Mouse (Mus musculus): ENCODE measurements around the gene Nalcn. TPM values are rescaled to one million over a fixed set of nuclear protein-coding genes. Genes with fewer than 3 reads are reported as not detected.

Nalcn gene
- polyA plus RNA-seq, 1 experiment from 2014 or later = 16.3 TPM

DNA sequence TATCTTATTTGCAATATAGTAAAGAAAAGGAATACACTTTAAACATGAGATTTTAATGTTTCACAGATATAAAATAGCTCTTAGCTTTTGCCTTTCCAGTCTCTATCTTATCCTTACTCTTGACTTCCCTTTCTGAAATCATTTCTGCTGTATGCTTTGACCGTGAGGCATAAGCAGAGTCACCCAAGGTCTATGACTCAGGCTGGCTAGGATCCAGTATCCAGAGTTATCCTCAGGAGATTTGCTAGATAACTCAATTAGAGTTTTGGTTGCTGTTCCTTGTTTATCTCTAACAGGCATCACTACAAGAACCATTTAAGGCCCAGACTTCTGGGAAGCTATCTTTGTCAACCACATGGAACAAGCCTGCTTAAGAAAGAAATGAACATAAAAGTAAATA, 164.9 kb downstream of the Nalcn start:
- H3K4me3 ChIP-seq = no peak overlapping the region
- 78% methylated on average over 1 of the region's 1 CpGs for WGBS
- peak; percentile 6 for ATAC-seq (replicated peaks)
- H3K27me3 ChIP-seq (replicated peaks) = no peaks in the 10 kb centered on the region
- H3K4me2 ChIP-seq = no peak overlapping the region
- H3K9me3 ChIP-seq = no peaks in the 10 kb centered on the region
- no peaks in the 10 kb centered on the region for H3K4me1 ChIP-seq
- no peak overlapping the region for H3K27ac ChIP-seq
- H3K9ac ChIP-seq = no peak overlapping the region
- no peaks in the 10 kb centered on the region for H3K36me3 ChIP-seq (replicated peaks)

- Histone ChIP-seq H3K4me2 (no peak overlapping the region), H3K36me3 (replicated peaks) (no peaks in the 10 kb centered on the region), H3K9ac (no peak overlapping the region), H3K27me3 (replicated peaks) (no peaks in the 10 kb centered on the region), H3K4me3 (no peak overlapping the region), H3K9me3 (no peaks in the 10 kb centered on the region), H3K27ac (no peak overlapping the region), H3K4me1 (no peaks in the 10 kb centered on the region)
- no peak for ATAC-seq (replicated peaks)
- WGBS = 79% methylated on average over 1 of the region's 1 CpGs
Measured at GRCm38 (mm10) chr14:123446031-123446430, 180.9 kb downstream of the Nalcn start.

GRCm38 (mm10) chr14:123435542-123435941, 191.4 kb downstream of the Nalcn start:
- Histone ChIP-seq H3K4me3 (no peak overlapping the region), H3K9me3 (no peaks in the 10 kb centered on the region), H3K9ac (no peak overlapping the region), H3K36me3 (replicated peaks) (no peaks in the 10 kb centered on the region), H3K4me2 (no peak overlapping the region), H3K27ac (no peak overlapping the region), H3K4me1 (no peaks in the 10 kb centered on the region), H3K27me3 (replicated peaks) (no peaks in the 10 kb centered on the region)
- ATAC-seq (replicated peaks) = no peak
- 56% methylated on average over 3 of the region's 3 CpGs for WGBS

- ATAC-seq (replicated peaks) = peak; percentile 71
- H3K36me3 ChIP-seq (replicated peaks) = no peaks in the 10 kb centered on the region
- peaks cover 6% of the 10 kb centered on the region for H3K4me1 ChIP-seq
- no peak overlapping the region for H3K4me2 ChIP-seq
- no peak overlapping the region for H3K4me3 ChIP-seq
- H3K9me3 ChIP-seq = no peaks in the 10 kb centered on the region
- no peak overlapping the region for H3K9ac ChIP-seq
- 42% methylated on average over 7 of the region's 7 CpGs for WGBS
- H3K27ac ChIP-seq = 0 out of 2 replicates have a peak overlapping the region, but pooled peaks have one; percentile 15
- H3K27me3 ChIP-seq (replicated peaks) = no peaks in the 10 kb centered on the region
Measured at GRCm38 (mm10) chr14:123376167-123376855, 250.6 kb downstream of the Nalcn start.

DNA sequence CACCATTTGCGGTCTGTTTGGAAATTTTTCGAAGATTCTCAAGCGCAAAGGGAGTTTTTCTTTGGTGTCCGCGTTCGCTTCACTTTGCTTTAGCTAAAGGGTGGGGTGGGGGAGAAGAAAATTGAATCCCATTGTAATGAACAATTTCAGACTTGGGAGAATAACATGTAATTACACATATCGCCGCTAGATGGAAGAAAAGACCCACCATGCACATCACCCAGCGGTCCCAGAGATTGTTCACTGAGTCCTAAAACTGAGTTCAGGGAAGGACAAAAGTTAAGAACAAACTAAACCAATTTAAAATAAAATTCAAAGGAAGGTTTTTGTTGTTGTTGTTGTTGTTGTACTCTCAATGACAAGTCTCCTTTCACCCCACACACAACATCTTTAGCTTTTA, 255.4 kb downstream of the Nalcn start:
- H3K27ac ChIP-seq = no peak overlapping the region

DNA sequence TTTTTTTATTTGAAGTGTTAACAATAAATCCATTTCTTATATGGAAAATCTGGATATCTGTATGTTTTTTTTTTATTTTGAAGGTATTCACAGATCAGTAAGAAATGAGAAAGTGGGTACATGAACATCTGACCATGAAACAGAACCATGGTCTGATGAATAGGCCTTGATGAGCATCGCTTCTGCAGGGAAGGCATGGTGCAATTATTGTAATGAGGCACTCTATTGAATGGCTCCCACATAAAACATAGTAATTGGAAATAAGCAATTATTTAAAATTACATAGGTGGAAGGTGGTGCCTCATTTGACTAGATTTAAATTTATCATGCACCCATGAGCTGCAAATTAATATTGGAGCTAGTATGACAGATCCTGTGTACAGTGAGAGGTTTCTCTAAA, 267.3 kb downstream of the Nalcn start:
- Histone ChIP-seq H3K9ac (no peak overlapping the region), H3K4me3 (no peak overlapping the region), H3K27ac (no peak overlapping the region), H3K9me3 (no peaks in the 10 kb centered on the region), H3K4me2 (no peak overlapping the region), H3K36me3 (replicated peaks) (no peaks in the 10 kb centered on the region), H3K27me3 (replicated peaks) (no peaks in the 10 kb centered on the region), H3K4me1 (no peaks in the 10 kb centered on the region)
- 88% methylated on average over 1 of the region's 1 CpGs for WGBS
- ATAC-seq (replicated peaks) = no peak

More for the DNA sequence above, 255.4 kb downstream of the Nalcn start:
- Histone ChIP-seq H3K36me3 (replicated peaks) (no peaks in the 10 kb centered on the region), H3K4me2 (no peak overlapping the region), H3K4me1 (peaks cover 8% of the 10 kb centered on the region), H3K9me3 (no peaks in the 10 kb centered on the region), H3K4me3 (no peak overlapping the region), H3K9ac (no peak overlapping the region), H3K27me3 (replicated peaks) (no peaks in the 10 kb centered on the region)
- peak; percentile 90 for ATAC-seq (replicated peaks)
- WGBS = 14% methylated on average over 9 of the region's 9 CpGs

DNA sequence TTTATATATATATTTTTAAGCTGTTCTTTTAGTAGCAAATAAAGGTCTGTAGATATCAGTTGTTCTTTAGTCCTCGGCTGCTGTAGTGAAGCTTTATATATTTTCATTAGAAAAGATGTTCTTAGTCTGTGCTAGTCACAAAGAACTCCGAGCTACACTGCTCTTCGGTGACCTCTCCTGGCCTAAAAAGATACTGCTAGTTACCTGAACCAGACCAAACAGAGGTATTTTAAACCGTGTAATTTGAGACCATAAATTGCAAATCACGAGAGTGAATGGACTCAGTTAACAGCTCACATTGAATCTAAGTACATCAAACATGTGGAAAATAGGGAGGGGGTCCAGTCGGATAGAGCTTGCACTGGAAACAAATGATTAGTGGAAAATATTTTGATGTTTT, 274.0 kb downstream of the Nalcn start:
- H3K27ac ChIP-seq = no peak overlapping the region
- no peaks in the 10 kb centered on the region for H3K36me3 ChIP-seq (replicated peaks)
- peak; percentile 90 for ATAC-seq (replicated peaks)
- H3K4me3 ChIP-seq = no peak overlapping the region
- no peaks in the 10 kb centered on the region for H3K9me3 ChIP-seq
- no peaks in the 10 kb centered on the region for H3K4me1 ChIP-seq
- H3K27me3 ChIP-seq (replicated peaks) = no peaks in the 10 kb centered on the region
- no peak overlapping the region for H3K9ac ChIP-seq
- WGBS = 17% methylated on average over 6 of the region's 6 CpGs
- H3K4me2 ChIP-seq = no peak overlapping the region

DNA sequence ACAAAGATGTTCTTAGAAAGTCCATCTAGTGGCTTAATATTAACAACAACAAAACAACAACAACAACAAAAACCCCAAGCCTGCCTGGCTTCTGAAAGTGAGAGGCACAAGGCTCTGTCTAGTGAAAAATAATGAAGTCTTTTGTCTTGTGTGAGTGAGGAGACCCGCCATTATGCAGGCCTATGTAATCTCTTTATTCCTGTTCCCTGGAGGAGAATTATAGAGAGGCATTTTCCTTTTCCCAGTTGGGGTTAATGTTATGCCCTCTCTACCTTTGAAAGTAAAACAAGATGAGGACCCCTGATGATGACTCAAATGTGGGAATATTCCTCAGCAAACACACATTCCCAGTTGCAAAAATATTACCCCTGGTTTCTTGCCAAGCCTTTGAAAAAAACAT, 295.1 kb downstream of the Nalcn start:
- H3K4me1 ChIP-seq = no peaks in the 10 kb centered on the region
- ATAC-seq (replicated peaks) = no peak
- H3K27ac ChIP-seq = no peak overlapping the region
- 9% methylated on average over 1 of the region's 1 CpGs for WGBS
- H3K4me3 ChIP-seq = no peak overlapping the region
- H3K9me3 ChIP-seq = no peaks in the 10 kb centered on the region
- H3K9ac ChIP-seq = no peak overlapping the region
- no peaks in the 10 kb centered on the region for H3K36me3 ChIP-seq (replicated peaks)
- no peaks in the 10 kb centered on the region for H3K27me3 ChIP-seq (replicated peaks)
- H3K4me2 ChIP-seq = no peak overlapping the region

- Histone ChIP-seq H3K4me2 (no peak overlapping the region), H3K36me3 (replicated peaks) (no peaks in the 10 kb centered on the region; the same call in 1 of the 2 replicates), H3K4me1 (no peaks in the 10 kb centered on the region), H3K4me3 (no peak overlapping the region), H3K27me3 (replicated peaks) (no peaks in the 10 kb centered on the region), H3K9ac (no peak overlapping the region), H3K9me3 (no peaks in the 10 kb centered on the region), H3K27ac (no peak overlapping the region)
- no peak for ATAC-seq (replicated peaks)
- 43% methylated on average over 1 of the region's 1 CpGs for WGBS
Measured at GRCm38 (mm10) chr14:123314369-123314768, 312.6 kb downstream of the Nalcn start.

DNA sequence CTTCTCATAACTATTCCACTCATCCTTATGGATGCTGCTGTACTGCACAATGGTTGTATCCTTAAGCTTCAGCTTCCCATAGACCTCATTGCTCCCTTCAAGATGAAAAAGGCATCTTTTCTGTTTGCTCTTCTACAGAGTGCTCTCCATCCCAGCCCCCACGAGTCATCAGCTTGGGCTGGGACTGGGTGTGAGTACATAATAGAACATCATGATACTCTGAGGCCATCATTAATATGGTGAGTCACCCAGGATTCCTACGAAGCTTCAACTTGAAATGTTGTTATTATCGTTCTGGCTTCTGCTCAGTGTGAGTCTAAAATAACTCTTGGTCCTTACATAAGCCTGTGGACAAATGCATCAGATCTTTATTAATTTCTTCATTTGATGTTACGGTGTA, 314.6 kb downstream of the Nalcn start:
- H3K4me1 ChIP-seq = no peaks in the 10 kb centered on the region
- no peak overlapping the region for H3K4me2 ChIP-seq
- ATAC-seq (replicated peaks) = no peak
- no peak overlapping the region for H3K4me3 ChIP-seq
- H3K27ac ChIP-seq = no peak overlapping the region
- H3K36me3 ChIP-seq (replicated peaks) = no peaks in the 10 kb centered on the region; the same call in 1 of the 2 replicates
- no peak overlapping the region for H3K9ac ChIP-seq
- no peaks in the 10 kb centered on the region for H3K9me3 ChIP-seq
- 88% methylated on average over 4 of the region's 4 CpGs for WGBS
- H3K27me3 ChIP-seq (replicated peaks) = no peaks in the 10 kb centered on the region

DNA sequence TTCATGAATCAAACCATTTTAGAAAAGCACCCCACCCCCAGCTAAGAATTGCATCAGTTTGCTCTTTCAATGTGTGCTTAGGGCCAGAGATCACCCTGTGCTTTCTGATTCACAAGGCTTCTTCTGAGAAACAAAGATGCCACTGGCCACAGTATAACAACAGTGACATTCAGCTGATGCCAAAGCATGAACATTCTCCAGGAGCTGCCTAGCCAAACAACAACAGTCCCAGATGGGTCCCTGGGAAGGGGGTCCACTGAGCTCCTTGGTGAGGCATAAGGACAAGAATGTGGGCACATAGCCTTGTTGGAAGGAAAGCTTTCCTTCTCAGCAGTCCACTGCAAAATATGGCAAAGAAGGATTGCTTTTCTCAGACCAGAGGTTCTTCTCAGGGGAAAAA, 330.9 kb downstream of the Nalcn start:
- Histone ChIP-seq H3K9me3 (no peaks in the 10 kb centered on the region), H3K27ac (no peak overlapping the region), H3K4me2 (no peak overlapping the region), H3K9ac (no peak overlapping the region), H3K36me3 (replicated peaks) (no peaks in the 10 kb centered on the region), H3K27me3 (replicated peaks) (no peaks in the 10 kb centered on the region), H3K4me1 (no peaks in the 10 kb centered on the region), H3K4me3 (no peak overlapping the region)
- ATAC-seq (replicated peaks) = no peak

DNA sequence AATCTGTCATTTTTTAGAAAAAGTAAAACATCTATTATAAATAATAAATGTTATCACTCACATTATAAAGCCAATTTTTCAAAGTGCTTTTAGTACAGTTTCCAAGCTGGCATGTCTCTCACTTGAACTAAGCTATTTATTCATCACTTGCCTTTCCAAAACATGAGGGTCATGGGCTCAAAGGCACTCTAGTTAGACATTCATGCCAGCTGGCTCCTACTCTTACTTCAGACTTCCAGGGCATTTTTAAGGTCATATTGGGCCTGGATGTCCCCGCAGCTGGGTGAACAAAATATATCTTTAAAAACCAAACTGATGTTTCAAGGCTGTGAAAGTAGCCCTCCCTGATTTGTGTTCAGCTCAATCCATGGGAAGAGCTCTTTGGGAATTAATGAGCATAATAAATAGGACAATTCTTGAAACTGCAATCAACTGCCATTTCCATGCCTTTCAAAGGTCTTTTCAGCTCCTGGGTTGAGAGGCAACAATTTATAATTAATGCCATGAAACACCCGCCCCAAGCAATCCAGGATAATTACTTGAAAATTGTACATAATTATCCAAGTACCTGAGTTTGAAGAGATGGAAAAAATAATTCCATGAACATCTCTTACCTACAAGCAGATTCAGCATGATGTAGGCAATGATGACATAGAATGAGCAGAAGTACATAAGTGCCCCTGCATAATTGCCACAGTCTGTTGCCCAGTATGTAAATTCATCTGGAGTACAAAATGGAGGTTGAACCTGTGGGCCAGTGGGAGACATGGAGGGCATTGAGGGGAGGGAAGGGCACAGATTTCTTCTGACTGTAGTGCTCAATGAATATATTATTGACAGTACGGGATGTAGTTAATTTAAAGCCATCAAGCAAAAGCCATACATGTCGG, 335.6 kb downstream of the Nalcn start:
- 81% methylated on average over 4 of the region's 4 CpGs for WGBS
- ATAC-seq (replicated peaks) = peak; percentile 56
- Histone ChIP-seq H3K4me2 (no peak overlapping the region), H3K4me1 (no peaks in the 10 kb centered on the region), H3K9me3 (no peaks in the 10 kb centered on the region), H3K9ac (no peak overlapping the region), H3K27me3 (replicated peaks) (no peaks in the 10 kb centered on the region), H3K36me3 (replicated peaks) (no peaks in the 10 kb centered on the region), H3K4me3 (no peak overlapping the region), H3K27ac (no peak overlapping the region)

- Histone ChIP-seq H3K4me3 (no peak overlapping the region), H3K27me3 (replicated peaks) (no peaks in the 10 kb centered on the region), H3K4me2 (no peak overlapping the region), H3K9me3 (no peaks in the 10 kb centered on the region), H3K9ac (no peak overlapping the region), H3K4me1 (no peaks in the 10 kb centered on the region), H3K36me3 (replicated peaks) (no peaks in the 10 kb centered on the region), H3K27ac (no peak overlapping the region)
- no peak for ATAC-seq (replicated peaks)
Measured at GRCm38 (mm10) chr14:123282165-123282564, 344.8 kb downstream of the Nalcn start.

Measured in midbrain, embryonic 15.5 days (tissue).